Mouse (Mus musculus) neural tube, embryonic 11.5 days (tissue): ENCODE results near the gene Ccng1. TPM values are rescaled to one million over a fixed set of nuclear protein-coding genes. Genes with fewer than 3 reads are reported as not detected.

Source experiments
- ATAC-seq: fragments of 200-750 bp; cut with Nextera tagmentation; 2 replicates; pipeline ENCODE4 v1.8.0; 2017; ENCODE audit warnings: moderate number of reproducible peaks, mild to moderate bottlenecking, moderate TSS enrichment, moderate library complexity; ENCODE audit not compliant: insufficient read depth, low FRiP score, low TSS enrichment
- DNase-seq: peaks from one replicate; pipeline ENCODE4 v3.0.0-alpha.2; 2015; ENCODE audit warnings: low spot score
- H3K27ac ChIP-seq: fragments of 300-500 bp; sonication (generic); 2 replicates; pipeline ENCODE4 v1.5.1; 2014; ENCODE audit warnings: low read depth, mild to moderate bottlenecking, low read length
- H3K27me3 ChIP-seq: fragments of 300-500 bp; sonication (generic); 2 replicates; pipeline ENCODE4 v1.6.1; 2014; ENCODE audit warnings: mild to moderate bottlenecking, low read length, mixed read lengths; ENCODE audit not compliant: control insufficient read depth, insufficient read depth
- H3K36me3 ChIP-seq: fragments of 300-500 bp; sonication (generic); 2 replicates; pipeline ENCODE4 v1.6.1; 2014; ENCODE audit warnings: mild to moderate bottlenecking, low read length, moderate library complexity, mixed read lengths; ENCODE audit not compliant: control insufficient read depth, insufficient read depth
- H3K4me1 ChIP-seq: fragments of 300-500 bp; sonication (generic); 2 replicates; pipeline ENCODE4 v1.6.1; 2014; ENCODE audit warnings: low read length, mixed read lengths; ENCODE audit not compliant: control insufficient read depth, insufficient read depth
- H3K4me2 ChIP-seq: fragments of 300-500 bp; sonication (generic); 2 replicates; pipeline ENCODE4 v1.6.1; 2014; ENCODE audit warnings: low read depth, mild to moderate bottlenecking, moderate library complexity
- H3K4me3 ChIP-seq: fragments of 300-500 bp; sonication (generic); 2 replicates; pipeline ENCODE4 v1.5.1; 2014; ENCODE audit warnings: low read depth, low read length
- H3K9ac ChIP-seq: fragments of 300-500 bp; sonication (generic); 2 replicates; pipeline ENCODE4 v1.6.1; 2014; ENCODE audit warnings: mild to moderate bottlenecking, low read length
- H3K9me3 ChIP-seq: fragments of 300-500 bp; sonication (generic); 2 replicates; pipeline ENCODE4 v1.6.1; 2016; ENCODE audit warnings: low read length; ENCODE audit not compliant: control insufficient read depth
- WGBS: fragments of 180-500 bp; shearing (Covaris S2); extraction: QIAGEN DNeasy Blood & Tissue Kit; methylation state at CpG from one replicate; pipeline ENCODE4 v1.1.7; 2014; 5-methylcytosine and 5-hydroxymethylcytosine counted together
- polyA plus RNA-seq: library from polyadenylated mRNA; unstranded; fragments of >200 nt; fragmentation: Nextera tagmentation; extraction: Ambion mirVana; gene quantifications from 2 replicates; pipeline ENCODE4 v1.2.1, GENCODE M21; 2014

Gene Ccng1
- polyA plus RNA-seq = 40.7 and 45.1 TPM in 2 replicates

GRCm38 (mm10) chr11:40755109-40755627, at the start of gene Ccng1:
TSS of gene Ccng1 (minus strand) at chr11:40755311.
- 0% methylated on average over 25 of the region's 25 CpGs for WGBS
- peak; percentile 100 for ATAC-seq
- H3K27me3 ChIP-seq = no peaks in the 10 kb centered on the region
- peak; percentile 92 for DNase-seq
- H3K27ac ChIP-seq = peak within 1 kb of the TSS; percentile 21; the same call in 1 of the 2 replicates
- peak within 1 kb of the TSS; percentile 83 for H3K4me2 ChIP-seq
- peak within 1 kb of the TSS; percentile 72 for H3K4me3 ChIP-seq
- no peaks in the 10 kb centered on the region for H3K9me3 ChIP-seq
- no peaks in the 10 kb centered on the region for H3K4me1 ChIP-seq
- H3K9ac ChIP-seq = peak within 1 kb of the TSS; percentile 71
- no peaks in the 10 kb centered on the region for H3K36me3 ChIP-seq

- 70% methylated on average over 5 of the region's 5 CpGs for WGBS
- ATAC-seq (no peak), DNase-seq (no peak)
- no peaks in the 10 kb centered on the region for H3K9me3 ChIP-seq
- H3K9ac ChIP-seq = no peak overlapping the region
- no peaks in the 10 kb centered on the region for H3K27me3 ChIP-seq
- H3K4me2 ChIP-seq = no peak overlapping the region
- no peak overlapping the region for H3K4me3 ChIP-seq
- H3K36me3 ChIP-seq = no peaks in the 10 kb centered on the region
- H3K27ac ChIP-seq = no peak overlapping the region
- no peaks in the 10 kb centered on the region for H3K4me1 ChIP-seq
Observed at GRCm38 (mm10) chr11:40790307-40790706, 35.2 kb upstream of the Ccng1 start.

DNA sequence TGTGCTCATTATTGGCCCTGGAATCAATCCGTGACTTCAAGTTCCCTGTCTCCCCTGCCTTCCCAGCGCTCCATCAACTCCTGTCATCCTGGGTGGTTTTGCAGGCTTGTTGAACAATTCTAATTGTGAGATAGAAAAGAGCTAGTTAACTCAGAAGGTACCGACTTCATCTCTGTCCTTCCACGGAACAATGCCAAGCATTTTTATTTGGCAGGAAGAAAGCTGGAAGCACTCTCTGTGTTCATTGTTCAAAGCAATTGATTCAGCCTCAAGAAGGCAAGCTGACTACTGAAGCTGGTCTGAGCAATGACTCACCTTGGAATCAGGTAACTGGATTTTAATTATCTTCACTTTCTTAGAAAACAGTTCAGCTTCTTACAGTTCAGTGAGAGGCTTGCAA, 34.6 kb upstream of the Ccng1 start:
- Histone ChIP-seq H3K9me3 (no peaks in the 10 kb centered on the region), H3K4me1 (no peaks in the 10 kb centered on the region), H3K4me2 (no peak overlapping the region), H3K36me3 (no peaks in the 10 kb centered on the region), H3K4me3 (no peak overlapping the region), H3K27me3 (no peaks in the 10 kb centered on the region), H3K27ac (no peak overlapping the region), H3K9ac (no peak overlapping the region)
- ATAC-seq (no peak), DNase-seq (no peak)
- 77% methylated on average over 4 of the region's 4 CpGs for WGBS

DNA sequence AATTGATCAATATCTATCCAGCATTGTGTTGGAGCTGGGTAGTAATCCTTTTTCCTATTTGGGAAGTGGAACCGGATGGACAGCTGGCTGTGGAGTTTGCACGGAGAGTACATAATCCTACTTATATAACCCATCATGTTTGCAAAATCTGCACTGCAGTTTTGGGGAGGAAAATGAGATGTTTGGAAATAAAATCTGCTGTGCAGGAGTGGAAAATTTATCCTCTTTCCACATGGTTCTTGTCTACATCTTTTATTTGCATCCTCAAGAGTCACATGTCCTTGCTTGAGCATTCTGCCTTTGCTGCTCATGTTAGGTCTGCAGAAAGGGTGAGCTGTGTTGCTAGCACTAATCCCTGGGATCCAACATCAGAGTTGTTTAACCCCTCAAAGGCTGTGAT, 31.8 kb upstream of the Ccng1 start:
- ATAC-seq = no peak
- no peaks in the 10 kb centered on the region for H3K9me3 ChIP-seq
- 88% methylated on average over 2 of the region's 2 CpGs for WGBS
- no peak overlapping the region for H3K4me3 ChIP-seq
- no peaks in the 10 kb centered on the region for H3K4me1 ChIP-seq
- DNase-seq = no peak
- H3K4me2 ChIP-seq = no peak overlapping the region
- H3K9ac ChIP-seq = no peak overlapping the region
- no peaks in the 10 kb centered on the region for H3K36me3 ChIP-seq
- H3K27ac ChIP-seq = no peak overlapping the region
- no peaks in the 10 kb centered on the region for H3K27me3 ChIP-seq

GRCm38 (mm10) chr11:40784326-40784725, 29.2 kb upstream of the Ccng1 start:
- H3K27ac ChIP-seq = no peak overlapping the region
- H3K9me3 ChIP-seq = no peaks in the 10 kb centered on the region
- H3K4me1 ChIP-seq = no peaks in the 10 kb centered on the region
- H3K27me3 ChIP-seq = no peaks in the 10 kb centered on the region
- 86% methylated on average over 8 of the region's 8 CpGs for WGBS
- DNase-seq (no peak), ATAC-seq (no peak)
- no peak overlapping the region for H3K4me3 ChIP-seq
- H3K9ac ChIP-seq = no peak overlapping the region
- H3K4me2 ChIP-seq = no peak overlapping the region
- H3K36me3 ChIP-seq = no peaks in the 10 kb centered on the region

DNA sequence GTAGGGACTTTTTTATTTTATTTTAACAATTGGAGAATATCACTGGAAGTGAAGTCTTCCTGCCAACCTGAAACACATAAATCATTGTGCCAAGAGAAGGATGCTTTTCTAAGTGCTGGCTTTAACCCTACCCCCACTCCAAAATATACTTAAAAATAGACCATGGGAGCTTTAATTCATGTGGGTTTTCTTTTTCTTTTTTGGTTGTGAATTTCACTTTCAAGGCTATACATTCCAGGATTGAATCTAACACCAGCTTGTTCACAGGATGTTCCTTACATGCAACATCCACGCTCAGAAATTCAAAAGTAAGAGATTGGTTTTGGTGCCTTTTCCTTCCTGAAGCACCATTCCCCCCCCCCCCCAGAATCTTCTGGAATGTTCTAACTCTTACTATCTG, 28.2 kb upstream of the Ccng1 start:
- 91% methylated on average over 1 of the region's 1 CpGs for WGBS
- no peaks in the 10 kb centered on the region for H3K9me3 ChIP-seq
- no peak overlapping the region for H3K9ac ChIP-seq
- no peak overlapping the region for H3K4me3 ChIP-seq
- H3K27me3 ChIP-seq = no peaks in the 10 kb centered on the region
- no peak for ATAC-seq
- no peaks in the 10 kb centered on the region for H3K4me1 ChIP-seq
- H3K36me3 ChIP-seq = no peaks in the 10 kb centered on the region
- no peak for DNase-seq
- H3K4me2 ChIP-seq = no peak overlapping the region
- no peak overlapping the region for H3K27ac ChIP-seq

DNA sequence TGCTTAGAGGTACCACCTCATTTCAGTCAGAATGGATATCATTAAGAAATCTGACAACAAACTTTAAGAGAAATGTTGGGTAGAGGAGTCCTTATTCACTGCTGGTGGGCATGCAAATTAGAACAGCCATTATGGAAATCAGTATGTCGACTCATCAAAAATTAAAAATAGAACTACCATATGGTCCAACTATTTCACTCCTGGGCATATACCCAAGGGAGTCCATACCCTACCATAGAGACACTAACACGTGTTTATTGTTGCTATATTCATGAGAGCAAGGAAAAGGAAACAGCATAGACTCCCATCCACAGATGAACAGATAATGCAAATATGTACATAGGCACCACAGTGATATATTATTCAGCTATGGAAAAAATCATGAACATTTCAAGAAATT, 26.7 kb upstream of the Ccng1 start:
- H3K4me2 ChIP-seq = no peak overlapping the region
- H3K4me3 ChIP-seq = no peak overlapping the region
- H3K9ac ChIP-seq = no peak overlapping the region
- no peaks in the 10 kb centered on the region for H3K4me1 ChIP-seq
- no peak overlapping the region for H3K27ac ChIP-seq
- no peaks in the 10 kb centered on the region for H3K27me3 ChIP-seq
- ATAC-seq (no peak), DNase-seq (no peak)
- 62% methylated on average over 2 of the region's 2 CpGs for WGBS
- H3K9me3 ChIP-seq = no peaks in the 10 kb centered on the region
- no peaks in the 10 kb centered on the region for H3K36me3 ChIP-seq

- DNase-seq = no peak
- Histone ChIP-seq H3K27me3 (no peaks in the 10 kb centered on the region), H3K4me3 (no peak overlapping the region), H3K36me3 (no peaks in the 10 kb centered on the region), H3K27ac (no peak overlapping the region), H3K9me3 (no peaks in the 10 kb centered on the region), H3K4me1 (no peaks in the 10 kb centered on the region), H3K4me2 (no peak overlapping the region), H3K9ac (no peak overlapping the region)
- no peak for ATAC-seq
- 61% methylated on average over 12 of the region's 12 CpGs for WGBS
Observed at GRCm38 (mm10) chr11:40775315-40776269, 20.5 kb upstream of the Ccng1 start.

DNA sequence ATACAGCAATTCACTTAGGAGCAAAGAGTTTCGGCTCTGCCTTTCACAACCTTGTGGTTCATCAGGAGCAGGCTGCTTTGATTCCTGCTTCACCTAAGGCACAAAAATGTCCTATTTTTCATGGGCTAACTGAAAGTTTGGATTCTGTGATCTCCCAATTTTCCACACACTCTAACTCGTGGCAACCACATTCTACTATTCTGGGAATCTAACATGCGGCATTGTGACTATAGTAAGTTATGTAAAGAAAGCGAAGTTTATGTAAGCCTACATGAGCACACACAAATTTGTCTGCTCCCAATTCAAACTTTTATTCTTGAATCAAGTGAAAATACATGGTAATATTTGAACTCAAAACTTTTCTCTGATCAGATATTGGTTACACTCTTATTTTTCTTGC, 9.6 kb upstream of the Ccng1 start:
- Histone ChIP-seq H3K9me3 (no peaks in the 10 kb centered on the region), H3K4me3 (no peak overlapping the region), H3K4me2 (no peak overlapping the region), H3K9ac (no peak overlapping the region), H3K4me1 (no peaks in the 10 kb centered on the region), H3K36me3 (no peaks in the 10 kb centered on the region), H3K27ac (no peak overlapping the region), H3K27me3 (no peaks in the 10 kb centered on the region)
- 82% methylated on average over 4 of the region's 4 CpGs for WGBS
- DNase-seq (no peak), ATAC-seq (no peak)
